Mouse (Mus musculus): ENCODE results near the gene Dmgdh. TPM values are rescaled to one million over a fixed set of nuclear protein-coding genes. Genes with fewer than 3 reads are reported as not detected.

The Dmgdh gene
- not detected in 2 replicates for polyA plus RNA-seq (2014; fragmentation: Nextera tagmentation; extraction: Ambion mirVana)

DNA sequence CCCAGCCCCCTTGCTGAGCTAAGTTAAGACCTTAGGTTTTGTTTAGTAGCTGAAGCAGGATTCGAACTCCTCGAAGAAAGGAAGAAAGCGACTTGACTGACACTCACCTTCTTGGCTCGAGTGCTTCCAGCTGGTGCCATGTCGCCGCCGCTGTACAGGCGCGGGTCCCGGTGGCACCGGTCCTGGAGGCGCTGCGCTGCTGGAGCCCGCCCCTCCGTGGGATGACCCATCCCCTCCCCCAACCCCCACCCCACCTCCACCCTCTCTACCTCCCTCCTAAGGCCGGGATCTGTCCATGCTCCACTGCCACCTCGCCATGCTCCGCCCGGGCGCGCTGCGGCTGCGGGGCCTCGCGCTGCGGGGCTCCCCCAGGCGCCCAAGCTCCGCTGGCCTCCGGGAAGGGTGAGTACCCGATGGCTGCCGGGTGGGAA lies at the start of gene Dmgdh, which contains the start of gene Bhmt2:
TSS of gene Dmgdh (plus strand) at position 303 of the 431 bp plus-strand sequence.
TSS of gene Bhmt2 (minus strand) at position 172 of the 431 bp plus-strand sequence.
- Histone ChIP-seq H3K4me3 (ENCODE audit: low read depth, low read length) (0 out of 2 replicates have a peak within 1 kb of the TSS, but pooled peaks have one; percentile 9), H3K4me1 (ENCODE audit: control insufficient read depth, insufficient read depth, low read length) (no peaks in the 10 kb centered on the region), H3K27ac (replicated peaks; ENCODE audit: low read depth, low read length) (no peak within 1 kb of the TSS), H3K9ac (ENCODE audit: low read length) (no peak within 1 kb of the TSS), H3K9me3 (ENCODE audit: control insufficient read depth, low read length) (no peaks in the 10 kb centered on the region), H3K4me2 (ENCODE audit: low read depth, severe bottlenecking) (peak within 1 kb of the TSS; percentile 15; the same call in 1 of the 2 replicates), H3K27me3 (ENCODE audit: control insufficient read depth, insufficient read depth, low read length) (peaks cover 11% of the 10 kb centered on the region), H3K36me3 (ENCODE audit: control insufficient read depth, insufficient read depth, low read length) (no peaks in the 10 kb centered on the region)
- ATAC-seq (ENCODE audit: insufficient number of reproducible peaks, low FRiP score, low TSS enrichment, low read depth), result no peak
- 5% methylated on average over 29 of the region's 31 CpGs for WGBS
- no peak for DNase-seq (ENCODE audit: low spot score)

DNA sequence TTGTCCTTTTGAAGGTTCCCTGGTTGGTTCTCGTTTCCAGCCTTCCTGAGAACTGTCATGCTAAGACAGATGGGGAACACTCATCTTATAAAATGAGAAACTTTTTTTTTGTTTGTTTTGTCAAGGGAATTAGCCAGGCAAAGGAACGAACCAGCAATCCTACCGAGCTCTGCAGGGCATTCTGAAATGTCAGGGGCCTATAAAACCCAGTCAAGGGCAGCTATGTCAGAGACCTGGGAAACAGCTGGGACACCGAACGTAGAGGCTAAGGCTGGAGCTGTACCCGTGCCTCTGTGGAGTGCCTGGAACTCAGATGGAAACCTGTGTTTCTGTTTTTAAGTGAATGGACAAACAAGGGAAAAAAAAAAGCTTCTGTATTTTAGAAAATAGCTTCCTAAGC lies 45.4 kb upstream of the Dmgdh start:
- 19% methylated on average over 6 of the region's 6 CpGs for WGBS
- no peak overlapping the region for H3K27ac ChIP-seq (replicated peaks; ENCODE audit: low read depth, low read length)
- no peaks in the 10 kb centered on the region for H3K36me3 ChIP-seq (ENCODE audit: control insufficient read depth, insufficient read depth, low read length)
- no peak overlapping the region for H3K4me3 ChIP-seq (ENCODE audit: low read depth, low read length)
- no peaks in the 10 kb centered on the region for H3K9me3 ChIP-seq (ENCODE audit: control insufficient read depth, low read length)
- H3K27me3 ChIP-seq (ENCODE audit: control insufficient read depth, insufficient read depth, low read length), result no peaks in the 10 kb centered on the region
- H3K4me2 ChIP-seq (ENCODE audit: low read depth, severe bottlenecking), result no peak overlapping the region
- no peak overlapping the region for H3K9ac ChIP-seq (ENCODE audit: low read length)
- ATAC-seq (ENCODE audit: insufficient number of reproducible peaks, low FRiP score, low TSS enrichment, low read depth) (no peak), DNase-seq (ENCODE audit: low spot score) (no peak)
- H3K4me1 ChIP-seq (ENCODE audit: control insufficient read depth, insufficient read depth, low read length), result no peaks in the 10 kb centered on the region; the same call in 1 of the 2 replicates

DNA sequence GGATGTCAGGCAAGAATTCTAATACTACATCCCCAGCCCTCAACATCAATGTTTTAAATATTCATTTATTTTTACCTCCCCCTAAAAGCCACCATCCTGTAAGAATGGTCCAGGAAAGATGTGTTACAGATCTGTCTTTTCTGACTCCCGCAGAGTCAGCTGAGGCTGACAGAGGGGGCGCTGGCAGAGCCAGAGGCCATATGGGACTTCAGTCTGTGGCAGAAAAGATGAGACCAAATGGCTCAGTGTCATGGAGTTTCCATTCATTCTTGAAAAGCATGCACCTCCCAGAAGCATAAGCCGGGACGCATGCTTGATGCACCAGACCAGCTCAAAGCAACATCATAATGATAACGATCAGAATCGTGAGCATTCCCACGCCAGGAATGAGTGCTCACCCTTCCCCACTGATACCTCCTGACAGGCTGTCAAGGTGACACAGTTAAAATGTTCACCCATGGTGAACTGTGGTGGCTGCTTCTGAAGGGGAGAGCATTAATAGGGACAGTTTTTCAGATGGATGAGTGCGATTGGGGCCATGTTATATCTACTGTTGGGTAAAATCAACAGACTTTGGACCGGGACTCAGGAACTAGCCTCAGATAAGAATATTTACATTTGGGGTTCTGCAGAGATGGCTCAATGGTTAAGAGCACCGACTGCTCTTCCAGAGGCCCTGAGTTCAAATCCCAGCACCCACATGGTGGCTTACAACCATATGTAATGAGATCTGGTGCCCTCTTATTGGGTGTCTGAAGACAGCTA lies 43.1 kb upstream of the Dmgdh start:
- Histone ChIP-seq H3K27ac (replicated peaks; ENCODE audit: low read depth, low read length) (no peak overlapping the region), H3K36me3 (ENCODE audit: control insufficient read depth, insufficient read depth, low read length) (no peaks in the 10 kb centered on the region), H3K4me3 (ENCODE audit: low read depth, low read length) (no peak overlapping the region), H3K9me3 (ENCODE audit: control insufficient read depth, low read length) (no peaks in the 10 kb centered on the region), H3K9ac (ENCODE audit: low read length) (no peak overlapping the region), H3K4me1 (ENCODE audit: control insufficient read depth, insufficient read depth, low read length) (no peaks in the 10 kb centered on the region; the same call in 1 of the 2 replicates), H3K27me3 (ENCODE audit: control insufficient read depth, insufficient read depth, low read length) (no peaks in the 10 kb centered on the region), H3K4me2 (ENCODE audit: low read depth, severe bottlenecking) (no peak overlapping the region)
- ATAC-seq (ENCODE audit: insufficient number of reproducible peaks, low FRiP score, low TSS enrichment, low read depth) (no peak), DNase-seq (ENCODE audit: low spot score) (no peak)
- WGBS, result 83% methylated on average over 10 of the region's 10 CpGs

DNA sequence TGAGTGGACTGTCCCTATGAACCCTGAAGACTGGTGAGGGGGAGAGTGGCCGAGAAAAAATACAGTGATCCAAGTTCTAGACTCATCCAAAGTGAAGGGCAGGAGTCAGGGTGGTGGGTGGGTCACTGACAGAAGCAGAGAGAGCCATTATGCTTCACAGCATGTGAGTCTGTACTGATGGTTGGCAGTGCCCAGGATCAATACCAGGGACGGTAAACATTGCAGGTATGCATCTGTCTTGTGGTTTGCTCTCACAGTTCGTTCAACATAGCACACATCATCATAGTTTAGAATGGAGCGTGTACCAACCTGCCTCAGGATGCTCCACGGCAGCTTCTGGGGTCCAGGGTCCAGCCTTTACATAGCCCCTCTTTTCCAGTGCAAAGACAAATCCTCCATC lies 41.3 kb upstream of the Dmgdh start:
- WGBS, result 93% methylated on average over 5 of the region's 5 CpGs
- no peaks in the 10 kb centered on the region for H3K36me3 ChIP-seq (ENCODE audit: control insufficient read depth, insufficient read depth, low read length)
- no peak overlapping the region for H3K4me2 ChIP-seq (ENCODE audit: low read depth, severe bottlenecking)
- H3K4me1 ChIP-seq (ENCODE audit: control insufficient read depth, insufficient read depth, low read length), result no peaks in the 10 kb centered on the region; the same call in 1 of the 2 replicates
- H3K27me3 ChIP-seq (ENCODE audit: control insufficient read depth, insufficient read depth, low read length), result no peaks in the 10 kb centered on the region
- ATAC-seq (ENCODE audit: insufficient number of reproducible peaks, low FRiP score, low TSS enrichment, low read depth) (no peak), DNase-seq (ENCODE audit: low spot score) (no peak)
- H3K4me3 ChIP-seq (ENCODE audit: low read depth, low read length), result no peak overlapping the region
- H3K9ac ChIP-seq (ENCODE audit: low read length), result no peak overlapping the region
- no peak overlapping the region for H3K27ac ChIP-seq (replicated peaks; ENCODE audit: low read depth, low read length)
- H3K9me3 ChIP-seq (ENCODE audit: control insufficient read depth, low read length), result no peaks in the 10 kb centered on the region

DNA sequence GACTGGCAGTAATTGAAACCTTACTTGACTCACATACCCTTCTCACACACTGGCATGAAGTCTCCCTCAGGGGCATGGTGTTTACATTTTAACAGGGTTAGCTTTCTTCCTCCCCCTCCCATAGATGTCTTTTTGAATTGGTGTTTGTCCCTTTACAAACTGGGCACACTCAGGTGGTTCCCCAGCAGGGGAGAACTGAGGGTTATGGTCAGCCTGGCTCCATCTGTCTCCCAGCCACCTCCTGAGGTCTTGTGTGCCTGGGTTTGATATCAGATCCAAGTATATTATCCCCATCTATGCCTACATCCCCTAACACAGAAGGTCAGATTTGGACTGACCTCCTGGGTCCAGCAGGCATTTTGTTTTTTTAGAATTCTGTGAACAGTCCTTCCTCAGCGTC lies 37.7 kb upstream of the Dmgdh start:
- no peak overlapping the region for H3K9ac ChIP-seq (ENCODE audit: low read length)
- no peaks in the 10 kb centered on the region for H3K36me3 ChIP-seq (ENCODE audit: control insufficient read depth, insufficient read depth, low read length)
- no peaks in the 10 kb centered on the region for H3K9me3 ChIP-seq (ENCODE audit: control insufficient read depth, low read length)
- H3K4me1 ChIP-seq (ENCODE audit: control insufficient read depth, insufficient read depth, low read length), result no peaks in the 10 kb centered on the region
- H3K4me2 ChIP-seq (ENCODE audit: low read depth, severe bottlenecking), result no peak overlapping the region
- no peaks in the 10 kb centered on the region for H3K27me3 ChIP-seq (ENCODE audit: control insufficient read depth, insufficient read depth, low read length)
- DNase-seq (ENCODE audit: low spot score) (no peak), ATAC-seq (ENCODE audit: insufficient number of reproducible peaks, low FRiP score, low TSS enrichment, low read depth) (no peak)
- no peak overlapping the region for H3K27ac ChIP-seq (replicated peaks; ENCODE audit: low read depth, low read length)
- WGBS, result 79% methylated on average over 1 of the region's 1 CpGs
- H3K4me3 ChIP-seq (ENCODE audit: low read depth, low read length), result no peak overlapping the region

DNA sequence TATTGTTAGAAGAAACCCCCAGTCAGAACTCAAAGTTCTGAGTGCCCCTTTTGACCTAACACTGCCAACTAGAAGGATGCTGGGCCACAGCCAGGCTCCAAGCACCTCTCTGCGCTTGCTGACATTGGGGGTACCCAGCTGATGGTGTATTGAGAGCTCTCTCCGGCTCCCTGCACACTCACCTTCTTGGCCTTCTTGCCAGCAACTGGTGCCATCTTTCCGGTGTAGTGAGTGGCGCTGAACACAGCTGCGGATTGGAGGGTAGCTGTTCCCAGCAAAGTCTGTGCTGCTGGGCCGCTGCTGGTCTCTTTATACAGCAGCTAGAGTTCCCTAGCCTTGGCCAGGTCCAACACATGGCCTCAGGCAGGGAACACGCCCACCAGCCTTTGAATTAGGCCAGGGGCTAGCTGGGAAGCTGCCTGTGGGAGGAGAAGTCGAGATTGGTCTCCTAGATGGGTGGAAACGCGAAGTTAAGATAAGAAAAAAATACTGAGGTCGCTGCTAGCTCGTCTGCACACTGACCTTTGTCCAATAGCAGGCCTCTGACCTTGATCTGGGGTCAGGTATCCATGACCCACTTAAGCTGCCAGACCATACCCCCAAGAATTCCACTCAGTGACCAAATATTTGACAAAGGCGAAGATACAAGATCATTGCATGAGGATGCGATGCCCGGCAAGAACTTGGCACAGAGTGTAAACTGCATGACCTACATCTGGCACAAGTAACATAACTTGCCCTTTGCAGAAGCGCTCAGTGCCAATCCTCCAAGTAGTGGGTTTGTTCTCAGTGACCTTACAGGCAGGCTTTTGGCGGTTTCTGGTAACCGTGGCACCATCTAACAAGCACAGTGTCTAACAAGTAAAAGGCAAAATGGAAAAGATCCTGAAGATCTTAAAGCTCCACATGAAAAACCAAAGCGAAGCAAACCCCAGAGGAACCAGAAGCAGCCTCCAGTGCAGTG lies 36.7 kb upstream of the Dmgdh start, which contains the start of gene Bhmt:
TSS of gene Bhmt (minus strand) at position 680 of the 964 bp plus-strand sequence.
- H3K4me2 ChIP-seq (ENCODE audit: low read depth, severe bottlenecking), result no peak within 1 kb of the TSS
- H3K27ac ChIP-seq (replicated peaks; ENCODE audit: low read depth, low read length), result no peak within 1 kb of the TSS
- no peak for ATAC-seq (ENCODE audit: insufficient number of reproducible peaks, low FRiP score, low TSS enrichment, low read depth)

DNA sequence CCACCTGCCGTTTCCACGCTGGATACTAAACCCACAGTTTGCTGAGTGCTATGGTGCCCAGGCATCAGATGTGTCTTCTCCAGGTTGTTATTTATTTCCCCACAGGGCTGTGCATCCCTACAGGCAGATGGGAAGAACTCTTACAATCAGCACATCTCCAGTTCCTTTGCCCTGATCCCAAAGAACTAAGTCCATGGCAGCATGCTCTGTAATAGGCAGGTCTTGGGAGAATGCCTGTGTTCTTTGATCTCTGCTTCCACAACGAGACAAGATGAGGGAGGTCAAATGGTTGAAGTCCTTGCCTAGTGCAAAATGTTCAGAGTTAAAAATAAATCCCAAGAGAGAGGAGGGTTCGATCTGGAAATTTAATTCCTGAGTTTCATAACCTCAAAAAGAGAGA lies 34.6 kb upstream of the Dmgdh start:
- WGBS, result 58% methylated on average over 4 of the region's 4 CpGs
- Histone ChIP-seq H3K27ac (replicated peaks; ENCODE audit: low read depth, low read length) (no peak overlapping the region), H3K4me2 (ENCODE audit: low read depth, severe bottlenecking) (no peak overlapping the region), H3K4me3 (ENCODE audit: low read depth, low read length) (no peak overlapping the region), H3K9me3 (ENCODE audit: control insufficient read depth, low read length) (no peaks in the 10 kb centered on the region), H3K4me1 (ENCODE audit: control insufficient read depth, insufficient read depth, low read length) (no peaks in the 10 kb centered on the region), H3K36me3 (ENCODE audit: control insufficient read depth, insufficient read depth, low read length) (no peaks in the 10 kb centered on the region), H3K27me3 (ENCODE audit: control insufficient read depth, insufficient read depth, low read length) (no peaks in the 10 kb centered on the region), H3K9ac (ENCODE audit: low read length) (no peak overlapping the region)
- DNase-seq (ENCODE audit: low spot score) (no peak), ATAC-seq (ENCODE audit: insufficient number of reproducible peaks, low FRiP score, low TSS enrichment, low read depth) (no peak)

More for the DNA sequence above, 36.7 kb upstream of the Dmgdh start, which contains the start of gene Bhmt:
- no peak for DNase-seq (ENCODE audit: low spot score)
- Histone ChIP-seq H3K27me3 (ENCODE audit: control insufficient read depth, insufficient read depth, low read length) (no peaks in the 10 kb centered on the region), H3K9me3 (ENCODE audit: control insufficient read depth, low read length) (no peaks in the 10 kb centered on the region), H3K4me3 (ENCODE audit: low read depth, low read length) (no peak within 1 kb of the TSS), H3K9ac (ENCODE audit: low read length) (no peak within 1 kb of the TSS), H3K4me1 (ENCODE audit: control insufficient read depth, insufficient read depth, low read length) (no peaks in the 10 kb centered on the region), H3K36me3 (ENCODE audit: control insufficient read depth, insufficient read depth, low read length) (no peaks in the 10 kb centered on the region)
- 68% methylated on average over 19 of the region's 19 CpGs for WGBS
